Mouse (Mus musculus): ENCODE measurements at regions not wholly inside any gene's neighbourhood (a gene's known extent, or its start where the extent isn't known, plus 50 kb on each side); places are given as distances from the start of the nearest gene placed in this dataset.
"Not testable (repeated sequence)": the region's sequence is repeated elsewhere in the genome, so short reads cannot be mapped to it uniquely, and the experiment has no call there.

DNA sequence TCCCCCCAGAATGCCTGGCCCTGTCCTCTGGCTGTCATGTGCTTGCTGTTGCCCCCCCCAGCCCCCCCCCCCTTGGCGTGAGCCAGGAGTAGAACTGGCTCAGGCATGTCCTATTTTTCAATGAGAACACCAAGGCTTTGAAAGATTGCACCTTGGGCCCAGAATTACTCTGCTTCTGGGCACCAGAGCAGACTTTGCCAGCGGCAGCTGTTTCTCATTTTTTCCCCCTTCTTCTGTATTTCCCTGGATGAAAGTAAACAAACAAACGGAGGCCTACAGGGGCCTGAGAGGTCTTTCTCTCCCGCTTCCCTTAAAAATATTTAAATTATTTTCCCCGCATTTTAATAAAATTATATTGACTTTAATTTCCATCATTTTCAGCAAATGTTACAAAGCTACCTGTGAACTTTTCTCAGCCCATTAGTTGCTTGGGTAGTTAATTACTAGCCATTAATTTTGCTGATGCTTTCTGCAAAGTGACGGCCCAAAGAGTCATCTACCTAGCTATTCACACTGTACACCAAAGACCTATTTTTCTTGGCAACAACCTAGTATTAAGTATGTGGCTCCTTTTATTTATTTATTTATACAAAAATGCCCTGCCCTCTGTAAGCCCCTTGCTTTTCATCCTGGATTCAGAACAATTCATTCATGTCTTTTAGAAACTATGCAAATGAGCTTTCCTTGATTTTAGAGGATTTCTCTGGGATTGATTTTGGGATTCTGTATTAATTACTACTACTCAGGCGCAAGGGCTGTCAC, 496.2 kb upstream of the Fam160b2 start:
- DNase-seq, result no peak

DNA sequence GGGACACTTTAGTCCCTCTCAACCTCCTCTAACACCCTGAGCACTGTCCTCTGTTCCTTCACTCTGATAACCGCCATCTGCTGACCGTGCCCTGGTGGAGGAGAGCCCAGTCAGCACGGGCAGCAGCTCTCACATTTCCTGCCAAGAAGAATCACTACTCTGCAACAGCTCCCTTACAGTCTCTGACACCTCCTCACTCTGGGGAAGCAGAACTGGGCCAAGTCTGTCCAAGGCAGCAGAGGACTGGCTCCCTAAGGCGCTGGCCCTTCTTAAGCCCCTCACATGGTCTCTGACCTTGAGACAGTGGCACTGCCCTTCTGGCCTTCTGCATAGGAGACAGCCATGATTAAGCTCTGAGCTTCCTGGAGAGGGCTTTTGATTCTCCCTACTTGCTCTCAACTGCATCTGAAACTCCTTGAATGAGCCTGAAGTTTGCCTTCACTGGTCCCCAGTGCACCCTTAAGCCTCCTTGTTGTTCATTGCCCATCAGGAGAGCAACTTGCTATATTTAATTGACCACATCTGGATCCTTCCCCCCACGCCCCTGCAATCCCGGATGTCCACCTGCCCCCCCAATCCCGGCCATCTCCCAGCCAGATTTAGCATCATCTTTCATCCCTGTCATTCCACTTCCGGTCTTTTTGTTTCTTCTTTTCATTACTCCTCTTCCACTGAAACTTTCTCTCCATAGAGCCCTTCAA, 493.1 kb upstream of the Fam160b2 start:
- DNase-seq, result no peak

DNA sequence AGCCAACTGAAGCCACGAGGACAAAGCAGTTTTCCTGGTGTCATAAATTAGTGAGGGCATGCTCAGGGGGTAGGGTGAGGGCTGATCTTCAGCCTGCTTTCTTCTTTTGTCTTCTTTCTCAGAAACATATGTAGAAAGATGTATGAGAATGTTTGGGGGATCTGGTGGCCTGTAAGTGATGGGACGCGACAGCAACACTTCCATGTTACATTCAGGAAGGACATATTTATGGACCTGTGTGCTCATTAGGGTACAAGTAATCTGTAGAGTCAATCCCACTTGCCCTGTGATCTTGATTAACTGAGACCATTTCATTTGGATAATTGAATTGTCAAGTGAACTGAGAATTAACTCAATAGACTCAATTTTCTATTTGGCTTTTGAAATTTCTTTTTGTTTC, 486.1 kb upstream of the Fam160b2 start:
- DNase-seq, result no peak

- no peak for DNase-seq
These were observed 482.7 kb upstream of the Fam160b2 start for GRCm38 (mm10) chr14:71082327-71082726.

- DNase-seq, result peak; percentile 4 to 41
These were observed 476.0 kb upstream of the Fam160b2 start for GRCm38 (mm10) chr14:71075671-71076070.

- DNase-seq, result no peak
These were observed 474.4 kb upstream of the Fam160b2 start for GRCm38 (mm10) chr14:71074019-71074418.

DNA sequence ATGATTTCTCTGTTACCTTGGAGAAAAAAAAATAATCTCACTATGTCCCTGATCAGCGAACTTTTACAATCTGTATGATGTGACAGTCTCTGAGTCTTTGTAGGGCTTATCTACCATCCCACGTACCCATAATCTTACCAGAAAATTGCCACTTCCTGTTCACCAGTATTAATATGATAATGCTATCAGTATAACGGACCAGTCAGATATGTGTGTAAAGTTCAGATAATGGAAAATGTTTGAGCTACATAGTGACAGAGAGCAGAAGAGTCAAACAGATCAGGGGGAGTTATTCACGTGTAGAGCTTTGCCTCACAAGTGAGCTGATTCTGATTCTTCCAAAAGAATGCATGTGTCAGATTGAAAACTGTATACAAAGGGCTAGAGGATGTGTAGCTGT, 466.0 kb upstream of the Fam160b2 start:
- no peak for DNase-seq

GRCm38 (mm10) chr14:71056601-71057000, 457.0 kb upstream of the Fam160b2 start:
- DNase-seq, result no peak

GRCm38 (mm10) chr14:71055480-71055879, 455.8 kb upstream of the Fam160b2 start:
- no peak for DNase-seq

- DNase-seq, result no peak
These were observed 454.4 kb upstream of the Fam160b2 start for GRCm38 (mm10) chr14:71053788-71054641.

DNA sequence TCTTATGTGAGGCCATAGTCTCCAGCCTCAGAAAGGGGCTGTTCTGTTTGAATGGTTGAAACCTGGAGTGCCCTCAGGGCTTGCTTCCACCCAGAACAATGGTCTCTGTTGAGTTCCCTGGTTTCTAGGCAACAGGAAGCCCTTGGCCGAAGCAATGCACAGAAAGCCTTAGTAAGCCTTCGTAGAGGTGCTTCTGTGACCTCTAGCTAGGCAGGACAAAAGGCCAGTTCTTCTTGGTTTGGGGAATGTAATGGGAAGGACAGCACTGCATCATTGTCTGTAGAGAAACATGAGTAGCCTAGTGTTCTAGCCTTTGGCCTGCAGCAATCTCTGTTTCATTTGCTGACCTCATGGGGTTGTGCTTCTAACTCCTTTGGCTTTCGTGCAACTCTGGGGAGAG, 447.5 kb upstream of the Fam160b2 start:
- DNase-seq, result no peak

DNA sequence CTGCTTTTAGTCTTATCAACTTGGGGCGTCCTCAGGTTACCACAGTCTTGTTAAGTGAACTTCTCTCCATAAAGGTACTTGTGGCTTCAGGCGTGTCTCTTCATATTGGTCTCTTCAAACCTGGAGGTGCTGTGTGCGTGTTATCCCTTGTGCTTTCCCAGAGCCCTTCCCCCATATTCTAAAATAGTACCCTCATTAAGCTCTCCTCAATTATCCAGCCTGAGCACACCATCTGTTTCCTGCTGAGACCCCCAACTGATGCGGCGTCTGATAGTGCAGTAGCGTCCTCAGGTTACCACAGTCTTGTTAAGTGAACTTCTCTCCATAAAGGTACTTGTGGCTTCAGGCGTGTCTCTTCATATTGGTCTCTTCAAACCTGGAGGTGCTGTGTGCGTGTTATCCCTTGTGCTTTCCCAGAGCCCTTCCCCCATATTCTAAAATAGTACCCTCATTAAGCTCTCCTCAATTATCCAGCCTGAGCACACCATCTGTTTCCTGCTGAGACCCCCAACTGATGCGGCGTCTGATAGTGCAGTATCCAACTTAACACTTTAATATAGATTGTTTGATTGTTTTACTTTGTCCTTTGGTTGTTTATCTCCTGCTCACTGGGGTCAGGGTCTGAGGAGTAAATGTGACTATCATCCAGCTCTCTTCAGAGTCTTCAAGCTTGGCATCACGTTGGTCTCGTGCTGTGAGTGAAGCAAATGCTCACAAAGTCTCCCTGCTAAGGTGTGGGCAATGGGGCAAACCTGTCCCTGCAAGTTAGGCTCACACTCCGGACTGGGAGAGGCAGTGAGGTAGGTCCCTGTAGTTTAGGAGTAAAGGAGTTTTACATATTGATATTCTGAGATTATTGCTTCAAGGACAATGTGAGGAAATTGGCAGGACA, 444.5 kb upstream of the Fam160b2 start:
- not testable (repeated sequence) for DNase-seq

DNA sequence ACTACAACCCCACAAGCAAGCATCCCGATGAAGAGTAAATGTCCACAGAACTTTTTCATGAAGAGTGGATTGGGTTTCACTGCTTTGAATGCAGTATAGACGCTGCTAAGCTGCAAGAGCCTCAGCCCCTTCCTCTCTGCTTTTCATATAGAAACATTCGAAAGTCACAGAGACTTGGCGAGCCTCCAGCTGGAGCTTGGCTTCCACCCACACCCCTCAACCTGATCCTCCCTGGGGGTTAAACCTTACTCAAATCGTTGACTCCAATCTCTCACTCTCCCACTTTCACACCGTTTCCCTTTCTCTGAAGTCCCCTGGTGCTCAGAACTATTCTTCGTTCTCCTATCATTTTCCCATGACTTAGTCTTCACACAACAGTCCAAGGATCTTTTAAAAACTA, 437.0 kb upstream of the Fam160b2 start:
- DNase-seq, result no peak

GRCm38 (mm10) chr14:71033586-71033985, 434.0 kb upstream of the Fam160b2 start:
- no peak for DNase-seq

DNA sequence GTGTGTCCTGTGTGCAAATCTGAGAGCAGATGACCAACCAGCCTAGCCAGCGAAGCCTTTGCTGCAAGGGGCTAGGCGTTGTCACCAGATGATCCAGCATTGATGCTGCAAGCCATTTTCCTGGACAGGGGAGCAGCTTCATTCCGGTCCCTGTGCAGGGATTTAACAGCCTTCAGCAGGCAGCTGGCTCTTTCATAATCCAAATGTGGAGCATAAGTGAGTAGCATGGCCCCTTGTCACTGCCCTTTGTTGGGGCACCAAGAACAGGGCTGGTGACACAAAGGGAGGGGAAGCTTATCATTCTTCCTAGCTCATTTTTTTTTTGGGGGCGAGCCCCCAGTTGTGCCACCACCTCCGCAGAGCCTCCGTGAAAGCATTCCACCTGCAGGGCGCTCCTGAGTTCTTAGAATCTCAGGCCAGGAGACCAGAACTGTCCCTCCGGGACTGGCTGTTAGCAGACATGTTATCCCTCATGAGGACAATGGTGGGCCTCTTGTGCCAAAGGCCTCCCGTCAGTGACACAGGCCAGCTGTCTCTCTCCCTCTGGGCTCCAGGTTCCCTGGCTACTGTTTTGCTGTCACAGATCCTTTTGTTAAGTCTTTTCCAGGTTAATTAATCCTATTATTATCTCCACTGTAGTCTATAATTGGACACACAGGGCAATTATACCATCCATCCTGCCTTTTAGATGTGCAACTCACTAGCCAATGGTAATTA, 430.7 kb upstream of the Fam160b2 start:
- DNase-seq, result no peak
